Mouse (Mus musculus) midbrain, embryonic 15.5 days (tissue): ENCODE measurements around the gene Gria1. TPM values are rescaled to one million over a fixed set of nuclear protein-coding genes. Genes with fewer than 3 reads are reported as not detected.

Experiments used
- ATAC-seq: fragments of 200-750 bp; cut with Nextera tagmentation; replicated peaks from 2 replicates; pipeline ENCODE4 v1.8.0; 2017; ENCODE audit warnings: moderate TSS enrichment
- H3K27ac ChIP-seq: fragments of 300-500 bp; sonication (generic); 2 replicates; pipeline ENCODE4 v1.5.1; 2015; ENCODE audit warnings: mild to moderate bottlenecking, inconsistent platforms
- H3K27me3 ChIP-seq: fragments of 300-500 bp; sonication (generic); replicated peaks from 2 replicates; pipeline ENCODE4 v1.6.1; 2015; ENCODE audit warnings: inconsistent platforms
- H3K36me3 ChIP-seq: fragments of 300-500 bp; sonication (generic); replicated peaks from 2 replicates; pipeline ENCODE4 v1.6.1; 2015; ENCODE audit warnings: inconsistent platforms
- H3K4me1 ChIP-seq: fragments of 300-500 bp; sonication (generic); 2 replicates; pipeline ENCODE4 v1.6.1; 2015; ENCODE audit warnings: inconsistent platforms
- H3K4me2 ChIP-seq: fragments of 300-500 bp; sonication (generic); 2 replicates; pipeline ENCODE4 v1.6.1; 2015; ENCODE audit warnings: inconsistent platforms, mild to moderate bottlenecking, moderate library complexity
- H3K4me3 ChIP-seq: fragments of 300-500 bp; sonication (generic); 2 replicates; pipeline ENCODE4 v1.5.1; 2015; ENCODE audit warnings: mild to moderate bottlenecking, inconsistent platforms
- H3K9ac ChIP-seq: fragments of 300-500 bp; sonication (generic); 2 replicates; pipeline ENCODE4 v1.6.1; 2015; ENCODE audit warnings: mild to moderate bottlenecking, inconsistent platforms
- H3K9me3 ChIP-seq: fragments of 300-500 bp; sonication (generic); 2 replicates; pipeline ENCODE4 v1.6.1; 2016; ENCODE audit warnings: inconsistent platforms
- WGBS: fragments of 180-500 bp; shearing (Covaris S2); methylation state at CpG from one replicate; pipeline ENCODE4 v1.1.7; 2015; ENCODE audit warnings: mixed read lengths; 5-methylcytosine and 5-hydroxymethylcytosine counted together
- polyA plus RNA-seq: library from polyadenylated mRNA; unstranded; fragments of >200 nt; fragmentation: Nextera tagmentation; extraction: Ambion mirVana; gene quantifications from 2 replicates; pipeline ENCODE4 v1.2.1, GENCODE M21; 2015

The Gria1 gene
- polyA plus RNA-seq, 1 experiment from 2014 or later = 53.3 TPM

- H3K4me2 ChIP-seq = no peak overlapping the region
- no peak overlapping the region for H3K9ac ChIP-seq
- 35% methylated on average over 7 of the region's 7 CpGs for WGBS
- peaks cover 11% of the 10 kb centered on the region; the same call in 1 of the 2 replicates for H3K4me1 ChIP-seq
- H3K4me3 ChIP-seq = no peak overlapping the region
- H3K27ac ChIP-seq = no peak overlapping the region
- no peak for ATAC-seq
- no peaks in the 10 kb centered on the region for H3K9me3 ChIP-seq
- H3K36me3 ChIP-seq = no peaks in the 10 kb centered on the region
- H3K27me3 ChIP-seq = no peaks in the 10 kb centered on the region
Observed at GRCm38 (mm10) chr11:57145192-57145591, 134.0 kb downstream of the Gria1 start.

DNA sequence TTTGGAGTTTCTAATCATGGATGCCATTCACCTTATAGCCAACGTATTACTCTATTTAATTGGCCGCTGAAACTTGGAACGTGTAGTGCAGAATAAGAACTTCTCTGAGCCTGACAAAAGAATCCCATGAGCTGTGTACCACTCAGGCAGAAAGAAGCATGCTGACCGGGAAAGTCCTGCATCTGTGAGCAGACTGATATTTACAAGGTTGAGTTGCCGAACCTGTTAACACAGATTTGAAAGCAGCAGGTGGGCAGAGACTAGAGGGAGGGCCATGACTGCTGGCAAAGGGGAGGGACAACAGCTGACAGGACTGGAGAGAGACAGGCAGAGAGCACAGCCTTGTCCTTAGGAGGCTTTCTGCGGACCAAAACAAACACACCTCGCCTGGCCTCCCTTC is 134.5 kb downstream of the Gria1 start:
- ATAC-seq = no peak
- Histone ChIP-seq H3K4me3 (no peak overlapping the region), H3K36me3 (no peaks in the 10 kb centered on the region), H3K9ac (no peak overlapping the region), H3K27ac (no peak overlapping the region), H3K27me3 (no peaks in the 10 kb centered on the region), H3K4me1 (peaks cover 11% of the 10 kb centered on the region; the same call in 1 of the 2 replicates), H3K9me3 (no peaks in the 10 kb centered on the region), H3K4me2 (no peak overlapping the region)
- 40% methylated on average over 7 of the region's 7 CpGs for WGBS

DNA sequence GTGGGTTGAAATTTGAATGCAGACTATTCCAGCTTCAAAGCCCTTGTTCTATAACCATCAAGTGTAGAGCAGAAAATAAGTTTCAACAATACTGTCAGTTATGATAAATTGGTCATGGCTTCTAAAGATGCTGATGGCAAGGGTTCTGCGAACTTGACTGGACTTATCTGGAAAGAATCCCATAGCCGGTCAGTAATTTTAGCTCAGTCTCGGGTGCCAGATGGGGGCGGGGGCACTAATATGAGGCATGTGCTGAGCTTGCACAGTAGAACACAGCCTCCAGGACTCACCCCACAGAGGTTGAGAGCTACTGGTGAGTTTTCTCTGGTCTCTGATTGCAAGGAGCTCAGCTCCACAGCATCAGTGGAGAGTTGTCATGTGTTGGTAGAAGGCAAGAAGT is 140.5 kb downstream of the Gria1 start:
- ATAC-seq = no peak
- H3K27ac ChIP-seq = no peak overlapping the region
- H3K9ac ChIP-seq = no peak overlapping the region
- whole genome bisulfite sequencing = 92% methylated on average over 4 of the region's 4 CpGs
- H3K9me3 ChIP-seq = no peaks in the 10 kb centered on the region
- H3K4me1 ChIP-seq = peaks cover 19% of the 10 kb centered on the region
- H3K4me2 ChIP-seq = no peak overlapping the region
- H3K36me3 ChIP-seq = no peaks in the 10 kb centered on the region
- H3K4me3 ChIP-seq = no peak overlapping the region
- H3K27me3 ChIP-seq = no peaks in the 10 kb centered on the region

DNA sequence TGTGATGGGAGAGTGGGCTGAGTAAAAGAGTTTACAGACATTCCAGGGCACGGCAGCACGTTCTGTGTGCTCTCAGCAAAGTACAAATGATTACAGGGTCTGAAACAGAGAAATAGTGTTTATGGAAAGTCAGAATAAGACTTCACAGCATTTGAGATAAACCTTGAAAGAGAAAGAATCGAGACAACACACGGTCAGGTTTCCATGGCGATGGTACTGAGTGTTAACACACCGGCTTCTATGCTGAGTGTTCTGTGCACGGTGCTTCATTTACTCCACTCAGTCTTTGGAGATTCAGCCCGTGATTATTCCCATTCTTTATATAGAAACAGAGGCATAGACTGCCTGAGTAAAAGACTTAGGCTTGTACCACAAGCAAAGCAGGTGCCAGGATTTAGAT is 143.8 kb downstream of the Gria1 start:
- ATAC-seq = peak; percentile 79
- peaks cover 19% of the 10 kb centered on the region for H3K4me1 ChIP-seq

DNA sequence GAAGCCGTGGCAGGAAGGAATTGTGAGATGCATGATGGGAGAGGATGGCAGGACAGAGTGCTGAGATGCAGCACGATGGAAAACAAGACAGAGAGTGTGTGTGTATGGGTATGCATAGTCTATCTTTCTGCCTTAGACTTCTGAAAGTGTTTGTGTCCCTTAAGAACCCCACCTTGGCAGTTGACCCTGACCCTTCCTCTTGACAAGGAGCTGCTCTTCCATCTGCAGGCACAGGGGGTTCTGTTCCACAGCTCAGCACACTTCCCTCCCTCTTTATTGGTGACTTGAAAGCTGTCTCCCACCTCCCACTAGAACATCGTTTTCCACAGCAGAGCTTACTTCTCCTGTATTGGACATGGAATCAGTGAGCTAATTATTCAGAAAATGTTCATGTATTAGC is 148.2 kb downstream of the Gria1 start:
- Histone ChIP-seq H3K4me3 (no peak overlapping the region), H3K27ac (no peak overlapping the region), H3K9me3 (no peaks in the 10 kb centered on the region), H3K4me1 (peaks cover 15% of the 10 kb centered on the region), H3K4me2 (no peak overlapping the region), H3K9ac (no peak overlapping the region), H3K36me3 (no peaks in the 10 kb centered on the region), H3K27me3 (no peaks in the 10 kb centered on the region)
- ATAC-seq = no peak
- 65% methylated on average over 3 of the region's 3 CpGs for WGBS

More for the DNA sequence above, 143.8 kb downstream of the Gria1 start:
- H3K27me3 ChIP-seq = no peaks in the 10 kb centered on the region
- H3K9ac ChIP-seq = no peak overlapping the region
- no peaks in the 10 kb centered on the region for H3K36me3 ChIP-seq
- peak overlapping the region; percentile 35; the same call in 1 of the 2 replicates for H3K27ac ChIP-seq
- no peak overlapping the region for H3K4me2 ChIP-seq
- no peaks in the 10 kb centered on the region for H3K9me3 ChIP-seq
- 22% methylated on average over 8 of the region's 8 CpGs for WGBS
- no peak overlapping the region for H3K4me3 ChIP-seq

DNA sequence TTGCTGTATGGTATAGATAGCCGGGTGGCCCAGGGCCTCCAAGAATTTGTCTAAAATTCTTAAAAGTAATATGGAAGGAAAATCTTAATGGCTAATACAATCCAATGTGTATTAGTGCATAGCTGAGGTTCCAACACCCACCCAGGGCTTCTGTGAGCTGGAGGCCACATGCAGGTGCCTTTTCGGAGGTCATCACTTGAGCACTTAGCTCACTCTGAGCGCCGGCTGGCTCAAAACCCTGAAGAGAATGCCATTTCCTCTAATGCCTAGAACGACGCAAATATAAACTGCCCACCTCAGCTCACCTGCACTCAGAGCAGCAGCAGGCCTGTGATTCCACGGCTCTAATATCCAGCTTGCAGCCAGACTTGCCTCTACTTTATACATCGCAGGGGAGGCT is 148.9 kb downstream of the Gria1 start:
- Histone ChIP-seq H3K27ac (no peak overlapping the region), H3K27me3 (no peaks in the 10 kb centered on the region), H3K9ac (no peak overlapping the region), H3K4me3 (no peak overlapping the region), H3K4me2 (no peak overlapping the region), H3K36me3 (no peaks in the 10 kb centered on the region), H3K9me3 (no peaks in the 10 kb centered on the region), H3K4me1 (peaks cover 8% of the 10 kb centered on the region)
- 95% methylated on average over 8 of the region's 8 CpGs for WGBS
- ATAC-seq = no peak

DNA sequence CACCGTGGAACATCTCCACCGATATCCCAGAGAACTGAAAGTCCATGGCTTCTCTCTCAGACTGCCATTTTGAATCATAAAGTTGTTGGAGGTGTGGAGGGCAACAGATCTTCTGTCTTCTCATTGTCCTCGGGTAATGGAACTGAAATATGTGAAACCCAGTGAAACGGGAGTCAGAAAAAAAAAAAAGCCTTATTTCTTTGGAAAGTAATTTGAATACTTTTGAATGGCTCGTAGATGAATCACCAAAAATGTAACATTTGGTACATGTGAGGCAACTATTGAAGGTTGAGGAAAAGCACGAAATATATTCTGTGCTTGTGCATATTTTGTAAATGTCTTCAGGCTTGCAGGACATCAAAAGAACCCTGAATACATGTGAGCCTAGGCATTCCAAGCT is 151.7 kb downstream of the Gria1 start:
- ATAC-seq = no peak
- no peak overlapping the region for H3K4me2 ChIP-seq
- H3K27me3 ChIP-seq = no peaks in the 10 kb centered on the region
- 90% methylated on average over 6 of the region's 6 CpGs for WGBS
- H3K9me3 ChIP-seq = no peaks in the 10 kb centered on the region
- H3K4me1 ChIP-seq = no peaks in the 10 kb centered on the region
- no peak overlapping the region for H3K27ac ChIP-seq
- no peaks in the 10 kb centered on the region for H3K36me3 ChIP-seq
- H3K9ac ChIP-seq = no peak overlapping the region
- no peak overlapping the region for H3K4me3 ChIP-seq

GRCm38 (mm10) chr11:57170058-57170457 is 158.9 kb downstream of the Gria1 start:
- no peaks in the 10 kb centered on the region for H3K9me3 ChIP-seq
- WGBS = 71% methylated on average over 6 of the region's 6 CpGs

GRCm38 (mm10) chr11:57174165-57174564 is 163.0 kb downstream of the Gria1 start:
- H3K4me2 ChIP-seq = no peak overlapping the region
- H3K27me3 ChIP-seq = no peaks in the 10 kb centered on the region
- no peaks in the 10 kb centered on the region for H3K36me3 ChIP-seq
- ATAC-seq = no peak
- H3K9me3 ChIP-seq = no peaks in the 10 kb centered on the region
- no peak overlapping the region for H3K4me3 ChIP-seq
- no peak overlapping the region for H3K27ac ChIP-seq
- WGBS = 65% methylated on average over 5 of the region's 5 CpGs
- H3K4me1 ChIP-seq = 0 out of 2 replicates have a peak, but pooled peaks cover 4% of the 10 kb centered on the region
- H3K9ac ChIP-seq = no peak overlapping the region

More at GRCm38 (mm10) chr11:57170058-57170457, 158.9 kb downstream of the Gria1 start:
- no peak overlapping the region for H3K4me3 ChIP-seq
- ATAC-seq = no peak
- 0 out of 2 replicates have a peak, but pooled peaks cover 4% of the 10 kb centered on the region for H3K4me1 ChIP-seq
- H3K4me2 ChIP-seq = no peak overlapping the region
- no peaks in the 10 kb centered on the region for H3K36me3 ChIP-seq
- no peak overlapping the region for H3K27ac ChIP-seq
- no peaks in the 10 kb centered on the region for H3K27me3 ChIP-seq
- no peak overlapping the region for H3K9ac ChIP-seq

GRCm38 (mm10) chr11:57176552-57176951 is 165.4 kb downstream of the Gria1 start:
- Histone ChIP-seq H3K4me1 (0 out of 2 replicates have a peak, but pooled peaks cover 4% of the 10 kb centered on the region), H3K9ac (no peak overlapping the region), H3K36me3 (no peaks in the 10 kb centered on the region), H3K27ac (no peak overlapping the region), H3K9me3 (no peaks in the 10 kb centered on the region), H3K4me3 (no peak overlapping the region), H3K27me3 (no peaks in the 10 kb centered on the region), H3K4me2 (no peak overlapping the region)
- ATAC-seq = no peak
- WGBS = 35% methylated on average over 3 of the region's 3 CpGs

- Histone ChIP-seq H3K4me1 (no peaks in the 10 kb centered on the region), H3K4me3 (no peak overlapping the region), H3K4me2 (no peak overlapping the region), H3K36me3 (no peaks in the 10 kb centered on the region; the same call in 1 of the 2 replicates), H3K27me3 (no peaks in the 10 kb centered on the region), H3K9ac (no peak overlapping the region), H3K27ac (no peak overlapping the region), H3K9me3 (no peaks in the 10 kb centered on the region)
- no peak for ATAC-seq
- WGBS = 96% methylated on average over 4 of the region's 4 CpGs
Observed at GRCm38 (mm10) chr11:57184216-57184615, 173.0 kb downstream of the Gria1 start.

DNA sequence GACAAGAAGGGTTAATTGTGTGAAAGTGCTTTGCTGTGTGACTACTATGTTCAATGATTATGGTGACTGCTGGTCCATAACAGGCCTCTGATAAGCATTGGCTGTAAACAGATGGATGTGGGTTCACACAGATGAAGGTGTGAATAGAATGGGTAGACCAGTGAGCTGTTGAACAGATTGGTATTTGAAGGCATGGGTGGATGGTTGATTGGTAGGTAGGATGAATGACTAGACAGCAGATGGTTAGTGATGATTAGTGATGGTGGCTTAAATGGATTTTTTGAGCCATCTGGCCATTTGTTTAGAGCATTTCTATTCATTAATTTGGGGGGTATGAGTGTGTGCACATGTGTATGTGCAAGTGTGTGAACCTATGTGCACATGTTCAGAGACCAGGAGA is 173.9 kb downstream of the Gria1 start:
- H3K36me3 ChIP-seq = no peaks in the 10 kb centered on the region; the same call in 1 of the 2 replicates
- no peak for ATAC-seq
- no peaks in the 10 kb centered on the region for H3K9me3 ChIP-seq
- no peaks in the 10 kb centered on the region for H3K4me1 ChIP-seq
- H3K9ac ChIP-seq = no peak overlapping the region
- no peaks in the 10 kb centered on the region for H3K27me3 ChIP-seq
- no peak overlapping the region for H3K4me2 ChIP-seq
- H3K4me3 ChIP-seq = no peak overlapping the region
- no peak overlapping the region for H3K27ac ChIP-seq

DNA sequence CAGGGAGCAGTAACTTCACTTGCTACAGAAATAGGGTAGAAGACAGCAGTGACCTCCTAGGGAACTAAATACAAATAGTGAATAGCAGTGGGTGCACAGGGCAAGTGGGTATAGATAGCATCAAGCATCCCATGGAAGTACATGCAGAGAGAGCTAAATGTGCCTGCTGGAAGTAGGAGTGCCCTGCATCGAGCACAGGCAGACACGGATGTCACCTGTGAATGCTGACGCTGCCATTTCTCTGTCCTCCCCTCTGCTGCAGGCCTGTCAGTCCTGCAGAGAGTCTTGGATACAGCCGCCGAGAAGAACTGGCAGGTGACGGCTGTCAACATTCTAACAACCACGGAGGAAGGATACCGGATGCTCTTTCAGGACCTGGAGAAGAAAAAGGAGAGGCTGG is 178.2 kb downstream of the Gria1 start:
- H3K27me3 ChIP-seq = no peaks in the 10 kb centered on the region
- ATAC-seq = no peak
- H3K9me3 ChIP-seq = no peaks in the 10 kb centered on the region
- no peak overlapping the region for H3K9ac ChIP-seq
- no peak overlapping the region for H3K4me3 ChIP-seq
- H3K4me2 ChIP-seq = no peak overlapping the region
- H3K27ac ChIP-seq = no peak overlapping the region
- 81% methylated on average over 8 of the region's 8 CpGs for WGBS
- H3K4me1 ChIP-seq = no peaks in the 10 kb centered on the region
- no peaks in the 10 kb centered on the region; the same call in 1 of the 2 replicates for H3K36me3 ChIP-seq
